Mouse (Mus musculus): ENCODE results near the gene Cyb561.
A peak's percentile ranks its signal among the peaks of the same experiment; 100 is the strongest.

Gene Cyb561

DNA sequence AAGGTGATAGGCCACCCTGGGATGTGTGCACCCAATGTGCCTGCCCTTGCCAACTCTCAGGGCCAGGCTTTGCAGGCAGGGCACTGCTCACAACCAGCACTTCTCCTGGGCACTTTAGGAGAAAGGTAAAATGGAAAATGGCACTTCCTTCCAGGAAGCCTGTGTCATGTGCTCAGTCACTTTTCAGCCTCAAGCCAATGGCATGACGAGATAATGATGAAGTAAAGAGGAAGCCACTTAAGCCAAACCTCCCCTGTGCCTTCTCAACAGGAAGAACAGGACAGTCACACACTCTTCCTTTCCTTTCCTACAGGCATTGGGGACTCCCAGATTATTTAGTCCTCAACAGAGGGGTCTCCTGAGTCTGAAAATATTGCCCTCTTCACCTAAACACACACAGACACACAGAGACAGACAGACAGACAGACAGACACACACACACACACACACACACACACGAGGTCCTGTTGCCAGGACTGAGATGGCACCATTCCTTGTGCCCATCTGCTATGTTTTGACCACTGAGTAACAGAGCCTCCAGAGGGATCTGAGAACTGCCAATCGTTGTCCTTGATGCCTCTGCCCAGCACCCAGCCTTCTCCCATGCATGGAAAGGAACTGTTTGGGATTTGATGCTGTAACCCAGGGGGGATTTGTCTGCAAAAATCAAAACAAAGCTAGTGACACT, 32.9 kb downstream of the Cyb561 start:
- no peak for DNase-seq

DNA sequence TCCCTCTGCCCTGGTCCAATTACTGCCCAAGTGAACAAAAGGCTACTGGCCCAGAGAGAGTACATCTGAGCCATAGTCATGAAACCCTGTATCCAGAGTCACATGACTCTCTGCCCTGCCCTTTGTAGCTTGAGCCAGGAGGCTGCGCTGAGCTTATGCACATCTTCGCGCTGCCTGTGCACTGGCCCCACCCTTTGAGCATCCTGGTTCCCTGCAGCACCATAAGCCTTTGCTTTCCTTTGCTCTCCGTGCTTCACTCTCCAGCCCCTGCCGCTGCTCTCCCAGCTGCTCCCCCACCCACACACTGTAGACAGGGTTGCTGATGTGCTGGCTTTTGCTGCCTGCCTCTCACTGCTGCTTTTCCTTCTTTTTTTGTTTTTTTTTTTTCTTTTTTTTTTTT, 39.6 kb downstream of the Cyb561 start:
- no peak for DNase-seq

GRCm38 (mm10) chr11:105911592-105912375, 41.4 kb downstream of the Cyb561 start:
- peak; percentile 50 for DNase-seq

DNA sequence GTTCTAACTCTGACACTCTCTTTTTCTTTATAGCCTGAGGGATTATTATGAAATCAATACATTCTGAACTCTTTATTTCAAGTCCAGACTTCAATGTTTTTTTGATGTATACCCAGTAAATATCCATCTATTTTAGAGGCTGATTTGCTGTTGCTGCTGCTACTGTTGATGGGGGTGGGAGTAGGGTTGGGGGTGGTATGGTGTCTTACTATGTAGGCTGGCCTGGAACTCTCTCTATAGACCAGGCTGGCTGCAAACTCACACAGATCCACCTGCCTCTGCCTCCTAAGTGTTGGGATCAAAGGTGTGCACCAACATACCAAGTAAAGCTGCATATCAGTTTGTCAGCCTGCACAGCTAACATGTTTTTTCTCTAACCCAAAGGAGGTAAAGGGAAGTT, 42.0 kb downstream of the Cyb561 start:
- DNase-seq = no peak

DNA sequence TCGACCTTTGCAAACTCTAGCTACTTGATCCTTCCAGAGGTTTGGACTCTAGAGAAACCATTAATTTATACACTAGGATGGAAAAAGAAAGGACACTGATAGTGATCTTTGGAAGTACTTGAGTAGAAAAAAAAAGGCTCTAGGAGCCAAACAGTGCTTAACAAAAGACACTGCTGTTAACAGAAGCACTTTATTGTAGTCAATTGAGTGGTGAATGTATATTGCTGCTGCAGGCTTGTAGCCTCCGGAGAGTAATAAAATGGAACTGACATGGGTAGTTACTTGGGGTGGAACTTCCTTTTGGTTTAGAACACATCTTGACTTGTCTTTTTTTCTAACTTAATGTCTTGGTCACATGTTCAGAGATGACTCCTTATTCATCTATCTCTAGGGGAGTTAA, 43.5 kb downstream of the Cyb561 start:
- no peak for DNase-seq

- DNase-seq = no peak
These were observed 44.2 kb downstream of the Cyb561 start for GRCm38 (mm10) chr11:105908926-105909325.

- DNase-seq = no peak
These were observed 45.8 kb downstream of the Cyb561 start for GRCm38 (mm10) chr11:105907381-105907780.

GRCm38 (mm10) chr11:105905529-105906213, 47.5 kb downstream of the Cyb561 start:
- no peak for DNase-seq

GRCm38 (mm10) chr11:105902956-105903355, 50.2 kb downstream of the Cyb561 start:
- DNase-seq = no peak

DNA sequence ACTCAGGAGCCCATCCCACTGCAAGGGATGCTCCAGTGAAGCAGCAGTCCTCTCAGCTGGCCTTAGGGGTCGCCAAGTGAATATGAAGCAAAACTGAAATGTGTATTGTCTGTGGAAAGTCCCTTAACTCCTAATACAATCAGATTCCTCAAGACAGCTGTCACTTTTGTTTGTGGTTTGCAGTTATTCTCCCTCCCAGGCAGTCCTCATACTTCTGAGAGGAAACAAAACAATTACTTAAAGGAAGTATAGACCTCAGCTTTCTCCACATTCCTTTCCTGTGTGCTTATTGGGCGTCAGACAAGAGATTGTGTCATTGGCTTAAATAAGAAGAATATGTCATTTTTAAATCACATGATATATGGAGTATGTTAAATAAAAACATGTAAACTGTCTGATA, 51.6 kb downstream of the Cyb561 start:
- no peak for DNase-seq

DNA sequence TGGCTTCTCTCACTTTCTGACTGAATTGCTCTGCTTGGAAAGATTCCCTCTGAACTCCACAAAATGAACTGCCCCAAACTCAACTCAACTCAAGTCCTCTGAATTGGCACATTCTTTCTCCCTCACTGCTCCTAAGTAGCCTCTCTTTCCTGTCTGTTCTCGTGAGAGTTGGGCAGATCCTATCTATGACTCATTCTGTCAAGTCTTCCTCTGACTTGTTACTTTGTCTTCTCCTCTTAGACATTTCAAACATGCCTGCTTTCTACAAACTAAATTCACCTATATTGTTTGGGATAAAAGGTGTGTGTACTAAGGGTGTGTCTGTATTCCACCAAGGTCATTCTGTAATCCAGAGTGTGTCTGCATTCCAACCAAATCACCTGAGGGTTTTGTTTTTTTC, 54.0 kb downstream of the Cyb561 start:
- no peak for DNase-seq

DNA sequence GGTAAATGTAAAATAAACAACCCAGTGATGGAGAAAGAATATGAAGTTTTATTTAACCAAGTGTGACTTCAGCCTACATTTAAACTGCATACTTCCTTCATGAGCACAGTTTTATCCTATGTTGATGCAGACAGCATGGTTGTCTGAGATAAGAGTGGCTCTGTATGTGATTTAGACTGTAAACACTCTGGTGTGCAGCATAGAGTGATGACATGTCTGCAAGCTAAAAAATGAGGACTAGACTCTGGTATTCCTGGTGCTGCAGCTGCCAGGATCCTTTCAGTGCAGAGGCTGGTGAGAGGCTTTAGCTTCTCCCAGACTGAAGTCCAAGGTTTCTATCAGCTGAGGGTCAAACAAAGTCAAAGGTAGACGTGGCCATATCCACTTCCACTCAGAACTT, 65.9 kb downstream of the Cyb561 start:
- no peak for DNase-seq

- no peak for DNase-seq
These were observed 67.6 kb downstream of the Cyb561 start for GRCm38 (mm10) chr11:105885558-105885957.

Data from right cerebral cortex, postnatal 25 days (tissue).